Mouse (Mus musculus): Measurements from ENCODE around the gene Fgf11. TPM values are rescaled to one million over a fixed set of nuclear protein-coding genes. Genes with fewer than 3 reads are reported as not detected.

Gene Fgf11
- total RNA-seq, 2 experiments from 2014 or later, result 2.4 to 3.8 TPM

DNA sequence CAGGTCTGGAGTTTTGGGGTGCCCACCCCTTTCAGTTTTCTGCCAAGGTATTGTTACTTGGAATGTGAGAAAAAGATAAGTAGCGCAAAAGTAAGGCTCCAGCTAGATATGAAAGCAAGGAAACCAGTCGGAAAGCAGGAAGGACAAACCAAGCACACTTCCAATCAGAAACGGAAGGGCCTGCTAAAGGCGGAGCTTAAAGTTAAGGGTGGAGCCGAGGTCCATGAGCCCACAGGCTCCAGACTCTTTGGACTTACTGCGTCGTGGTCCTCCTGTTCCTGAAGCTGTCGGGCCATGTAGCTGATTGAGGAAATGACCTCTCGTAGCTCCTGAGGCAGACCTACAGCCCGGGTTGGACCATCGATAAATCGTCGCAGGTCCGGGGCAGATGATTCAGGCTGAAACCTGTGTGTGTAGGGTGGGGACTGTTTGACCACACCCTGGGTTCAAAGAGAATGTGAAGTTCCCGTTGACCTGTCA lies 16.8 kb downstream of the Fgf11 start:
- DNase-seq, result peak; percentile 47

GRCm38 (mm10) chr11:69781828-69782227 lies 19.8 kb downstream of the Fgf11 start:
- DNase-seq, result no peak

DNA sequence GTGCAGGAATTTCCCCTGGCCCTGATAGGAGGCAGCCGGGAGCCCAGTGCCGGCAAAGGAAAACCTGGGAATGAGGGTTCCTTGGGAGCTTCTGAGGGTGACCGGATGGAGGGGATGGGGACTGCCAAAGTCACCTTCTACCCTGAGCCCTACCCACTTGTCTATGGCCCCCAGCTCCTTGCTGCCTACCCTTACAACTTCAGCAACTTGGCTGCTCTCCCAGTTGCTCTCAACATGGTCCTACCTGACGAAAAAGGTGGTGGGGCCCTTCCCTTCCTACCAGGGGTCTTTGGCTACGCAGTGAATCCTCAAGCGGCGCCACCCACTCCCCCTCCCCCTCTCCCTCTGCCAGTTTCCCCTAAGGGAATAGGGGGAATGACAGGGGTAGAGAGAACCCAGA lies 22.7 kb downstream of the Fgf11 start:
- DNase-seq, result no peak

DNA sequence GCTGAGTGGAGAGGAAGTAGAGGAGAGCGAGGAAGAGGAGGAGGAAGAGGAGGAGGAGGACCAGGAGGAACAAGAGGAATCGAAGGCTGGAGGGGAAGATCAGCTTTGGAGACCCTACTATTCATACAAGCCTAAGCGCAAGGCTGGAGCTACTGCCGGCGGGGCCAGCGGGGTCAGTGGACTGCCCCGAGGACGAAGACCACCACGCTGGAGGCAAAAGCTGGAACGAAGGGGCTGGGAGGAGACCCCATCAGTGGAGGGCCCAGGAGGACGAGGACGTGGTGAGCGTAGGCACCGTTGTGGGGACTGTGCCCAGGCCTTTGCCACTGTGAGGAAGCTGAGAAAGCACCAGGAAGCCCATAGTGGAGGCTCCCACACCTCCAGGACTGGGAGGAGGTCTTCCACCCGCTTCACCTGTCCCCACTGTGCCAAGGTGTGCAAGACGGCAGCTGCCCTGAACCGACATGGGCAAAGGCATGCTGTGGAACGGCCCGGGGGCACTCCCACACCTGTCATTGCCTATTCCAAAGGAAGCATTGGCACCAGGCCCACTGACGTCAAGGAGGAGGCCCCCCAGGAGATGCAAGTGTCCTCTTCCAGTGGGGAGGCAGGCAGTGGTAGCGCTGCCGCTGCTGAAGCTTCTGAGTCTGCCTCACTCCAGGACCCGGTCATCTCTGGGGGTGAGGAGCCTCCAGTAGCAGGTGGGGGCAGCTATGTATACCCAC lies 23.2 kb downstream of the Fgf11 start:
- no peak for DNase-seq

GRCm38 (mm10) chr11:69777504-69778257 lies 24.0 kb downstream of the Fgf11 start:
- no peak for DNase-seq

DNA sequence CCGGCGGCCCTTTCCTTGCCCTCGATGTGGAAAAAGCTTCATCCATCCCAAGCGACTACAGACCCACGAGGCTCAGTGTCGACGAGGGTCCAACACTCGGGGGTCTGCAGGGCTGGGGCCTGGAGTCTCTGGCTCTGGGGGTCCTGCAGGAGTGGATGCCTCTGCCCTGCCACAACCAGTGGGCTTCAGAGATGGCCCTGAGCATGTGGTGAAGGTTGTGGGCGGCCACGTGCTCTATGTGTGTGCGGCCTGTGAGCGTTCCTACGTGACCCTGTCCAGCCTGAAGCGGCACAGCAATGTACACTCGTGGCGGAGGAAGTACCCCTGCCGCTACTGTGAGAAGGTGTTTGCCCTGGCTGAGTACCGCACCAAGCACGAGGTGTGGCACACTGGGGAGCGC lies 25.2 kb downstream of the Fgf11 start:
- DNase-seq, result no peak

- no peak for DNase-seq
Measured at GRCm38 (mm10) chr11:69775716-69776115, 25.9 kb downstream of the Fgf11 start.

GRCm38 (mm10) chr11:69774961-69775360 lies 26.7 kb downstream of the Fgf11 start:
- DNase-seq, result no peak

DNA sequence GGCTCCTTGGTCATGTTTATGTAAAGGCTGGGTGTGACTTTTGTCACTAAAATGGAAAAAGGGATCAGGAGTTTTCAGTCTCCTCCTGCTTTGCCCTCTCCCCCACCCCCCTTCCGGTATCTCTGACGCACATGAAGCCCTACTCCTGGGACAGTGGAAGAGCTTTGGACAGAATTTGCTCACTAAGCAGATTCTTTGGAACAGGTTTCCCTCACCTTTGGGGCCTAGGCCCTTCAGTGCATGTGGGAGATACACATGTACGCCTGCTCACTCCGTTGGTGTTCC lies 34.1 kb downstream of the Fgf11 start:
- DNase-seq, result no peak

- DNase-seq, result no peak
Measured at GRCm38 (mm10) chr11:69766872-69767624, 34.6 kb downstream of the Fgf11 start.

DNA sequence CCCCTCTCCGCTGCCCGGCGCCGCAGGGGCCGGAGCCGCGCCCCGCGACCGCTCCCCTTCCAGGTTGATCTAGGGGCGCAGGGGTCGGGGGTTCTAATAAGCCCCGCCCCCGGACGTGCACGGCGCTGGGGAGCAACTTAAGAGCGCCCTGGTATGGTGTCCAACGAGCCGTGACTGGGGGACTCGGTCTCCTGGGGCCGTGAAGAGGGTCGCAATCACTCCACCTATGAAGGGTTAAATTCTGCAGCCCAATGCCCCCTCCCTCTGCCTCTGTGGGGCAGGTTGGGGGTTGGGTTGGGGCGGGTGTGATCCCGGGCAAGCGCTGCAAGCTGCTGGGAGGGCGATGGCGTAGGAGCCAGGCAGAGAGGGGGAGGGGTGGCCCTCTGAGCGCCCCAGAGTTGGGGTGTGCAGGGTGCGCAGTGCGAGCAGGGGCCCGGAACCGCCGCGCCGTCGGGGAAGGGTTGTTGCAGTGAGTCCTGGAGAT lies 35.5 kb downstream of the Fgf11 start:
- peak; percentile 84 for DNase-seq

GRCm38 (mm10) chr11:69765221-69766125 lies 36.2 kb downstream of the Fgf11 start, which contains the start of gene Zbtb4:
Zbtb4 (plus strand) TSS chr11:69765912.
- peak; percentile 68 for DNase-seq

DNA sequence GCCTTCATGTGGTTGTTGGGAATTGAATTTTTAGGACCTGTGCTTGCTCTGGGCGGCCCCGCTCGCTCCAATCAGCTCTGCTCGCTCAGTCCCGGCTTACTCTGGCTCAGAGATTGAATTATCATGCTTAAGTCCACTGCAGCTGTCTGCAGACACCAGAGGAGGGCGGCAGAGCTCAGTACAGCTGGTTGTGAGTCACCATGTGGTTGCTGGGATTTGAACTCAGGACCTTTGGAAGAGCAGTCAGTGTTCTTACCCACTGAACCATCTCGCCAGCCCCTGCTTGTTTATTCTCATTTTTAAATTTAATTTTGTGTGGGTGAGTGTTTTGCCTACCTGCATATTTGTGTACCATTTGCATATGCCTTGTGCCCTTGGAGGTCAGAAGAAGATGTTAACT lies 38.1 kb downstream of the Fgf11 start:
- DNase-seq, result no peak

DNA sequence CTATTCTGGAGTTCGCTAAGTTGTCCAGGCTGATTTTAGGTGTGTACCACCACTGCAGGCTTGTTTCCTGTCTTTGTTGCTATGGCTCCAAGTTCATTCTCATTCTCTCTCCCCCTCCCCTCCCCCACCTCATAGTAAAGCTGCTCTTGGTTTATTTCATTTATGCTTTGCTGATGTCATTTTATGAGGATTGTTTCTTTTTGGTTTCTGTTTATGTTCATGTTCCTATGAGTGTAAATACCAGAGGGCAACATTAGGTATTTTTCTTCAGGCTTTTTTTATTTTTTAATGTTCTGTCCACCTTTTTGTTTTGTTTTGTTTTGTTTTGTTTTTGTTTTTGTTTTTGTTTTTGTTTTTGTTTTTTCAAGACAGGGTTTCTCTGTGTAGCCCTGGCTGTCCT lies 39.8 kb downstream of the Fgf11 start, which contains the start of gene Slc35g3:
Gene Slc35g3 (minus strand): TSS at position 101 of the 400 bp plus-strand sequence.
- no peak for DNase-seq

DNA sequence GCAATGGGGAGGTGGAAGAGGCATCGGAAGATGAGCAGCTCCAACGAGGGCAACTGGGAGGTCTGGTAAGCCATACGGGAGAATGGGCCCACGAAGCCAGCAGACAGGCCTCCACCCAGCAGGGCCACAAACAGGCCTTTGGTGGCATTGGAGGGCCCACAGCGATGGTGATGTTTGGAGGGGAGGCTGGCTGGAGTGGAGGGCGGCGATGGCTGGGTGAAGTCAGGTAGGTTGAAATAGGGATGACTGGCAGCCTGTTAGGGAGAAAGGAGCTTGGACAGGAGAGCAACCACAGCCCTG lies 40.8 kb downstream of the Fgf11 start:
- DNase-seq, result no peak

- no peak for DNase-seq
Measured at GRCm38 (mm10) chr11:69760160-69760900, 41.3 kb downstream of the Fgf11 start.

DNA sequence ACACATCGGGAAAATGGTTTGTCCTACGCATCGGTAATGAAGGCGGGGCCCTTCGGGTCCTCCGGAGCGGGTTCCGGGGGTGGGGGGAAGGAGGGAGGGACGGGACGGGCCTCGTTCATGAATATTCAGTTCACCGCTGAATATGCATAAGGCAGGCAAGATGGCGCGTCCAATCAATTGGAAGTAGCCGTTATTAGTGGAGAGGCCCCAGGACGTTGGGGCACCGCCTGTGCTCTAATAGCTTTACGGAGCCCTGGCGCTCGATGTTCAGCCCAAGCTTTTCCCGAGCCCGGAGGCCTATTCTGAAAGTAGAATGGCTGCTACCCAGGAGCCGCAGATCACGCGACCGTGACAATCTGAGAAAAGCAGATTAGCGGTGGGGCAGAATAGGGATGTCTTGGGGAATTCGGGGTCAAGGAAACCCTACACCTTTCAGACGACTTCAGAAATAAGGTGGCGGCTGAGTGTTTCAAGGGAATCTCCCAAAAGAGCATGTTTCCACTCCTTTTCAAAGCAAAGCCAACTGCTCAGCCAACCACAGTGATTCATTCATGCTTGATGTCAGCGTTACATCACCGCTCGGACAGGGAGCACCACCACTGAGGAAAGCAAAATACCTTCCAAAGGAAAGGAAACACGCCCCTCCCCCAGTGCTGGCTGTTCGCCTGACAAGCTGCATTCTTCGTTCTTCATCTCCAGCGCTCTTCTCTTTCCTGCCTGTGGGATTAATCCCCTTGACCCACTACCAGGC lies 42.5 kb downstream of the Fgf11 start:
- DNase-seq, result peak; percentile 90

- peak; percentile 98 for DNase-seq
Measured at GRCm38 (mm10) chr11:69758478-69758970, 43.1 kb downstream of the Fgf11 start, which contains the start of gene Polr2a. Polr2a (minus strand) TSS chr11:69758637.

DNA sequence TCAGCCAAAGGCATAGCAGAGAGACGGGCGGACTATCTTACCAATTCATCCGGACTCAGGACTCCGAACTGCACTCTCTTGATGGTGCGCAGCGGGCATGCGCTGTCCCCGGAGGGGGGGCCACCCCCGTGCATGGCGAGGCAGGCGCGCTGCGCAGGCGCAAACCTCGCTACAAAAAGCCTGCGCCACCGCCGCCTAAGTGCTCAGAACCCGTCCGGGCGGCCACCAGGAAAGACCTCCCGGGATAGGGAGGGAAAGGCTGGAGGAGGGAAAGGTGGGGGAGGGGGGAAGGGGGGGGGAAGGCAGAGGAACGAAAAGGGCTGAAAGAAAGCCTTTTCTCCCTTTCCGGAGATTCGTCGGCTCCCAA lies 43.6 kb downstream of the Fgf11 start:
- DNase-seq, result peak; percentile 99

Data from adrenal gland, postnatal 10 days (tissue).